Mouse (Mus musculus) heart, embryonic 14.5 days (tissue): ENCODE results near the gene Fgd2. TPM values are rescaled to one million over a fixed set of nuclear protein-coding genes. Genes with fewer than 3 reads are reported as not detected.
A peak's percentile ranks its signal among the peaks of the same experiment; 100 is the strongest.

Experiments
- ATAC-seq: fragments of 200-750 bp; cut with Nextera tagmentation; 2 replicates; pipeline ENCODE4 v1.8.0; 2017; ENCODE audit warnings: low read depth, moderate TSS enrichment; ENCODE audit not compliant: insufficient number of reproducible peaks, insufficient read depth, low FRiP score
- H3K27ac ChIP-seq, 2 experiments: fragments of 200-500 bp in 1 of 2; fragments of 300-500 bp in 1 of 2; sonication (generic) in 1 of 2; replicated peaks in 1 of 2; 2 replicates each; pipeline ENCODE4 v1.5.1; 2012 to 2014; ENCODE audit warnings: low read depth in 2 of 2, low read length in 2 of 2, control low read depth in 1 of 2, mild to moderate bottlenecking in 1 of 2, mixed read lengths in 1 of 2; ENCODE audit not compliant: control insufficient read depth in 1 of 2, insufficient read depth in 1 of 2
- H3K27me3 ChIP-seq: fragments of 300-500 bp; sonication (generic); 2 replicates; pipeline ENCODE4 v1.6.1; 2014; ENCODE audit warnings: mild to moderate bottlenecking, low read length, control low read depth; ENCODE audit not compliant: control insufficient read depth, insufficient read depth
- H3K36me3 ChIP-seq: fragments of 300-500 bp; sonication (generic); 2 replicates; pipeline ENCODE4 v1.6.1; 2014; ENCODE audit warnings: mild to moderate bottlenecking, control low read depth, low read length, mixed read lengths; ENCODE audit not compliant: control insufficient read depth, insufficient read depth
- H3K4me1 ChIP-seq, 2 experiments: fragments of 200-500 bp in 1 of 2; fragments of 300-500 bp in 1 of 2; sonication (generic) in 1 of 2; 2 replicates each; pipeline ENCODE4 v1.6.1; 2012 to 2014; ENCODE audit warnings: low read length in 2 of 2, control low read depth in 1 of 2, mixed read lengths in 1 of 2; ENCODE audit not compliant: control insufficient read depth in 2 of 2, insufficient read depth in 2 of 2
- H3K4me2 ChIP-seq: fragments of 300-500 bp; sonication (generic); 2 replicates; pipeline ENCODE4 v1.6.1; 2014; ENCODE audit warnings: mild to moderate bottlenecking, low read length
- H3K4me3 ChIP-seq, 2 experiments: fragments of 200-500 bp in 1 of 2; fragments of 300-500 bp in 1 of 2; sonication (generic) in 1 of 2; 2 replicates each; pipeline ENCODE4 v1.5.1; 2012 to 2014; ENCODE audit warnings: low read length in 2 of 2, mild to moderate bottlenecking in 2 of 2, control low read depth in 1 of 2, low read depth in 1 of 2, moderate library complexity in 1 of 2; ENCODE audit not compliant: control insufficient read depth in 1 of 2, insufficient read depth in 1 of 2
- H3K9ac ChIP-seq: fragments of 300-500 bp; sonication (generic); 2 replicates; pipeline ENCODE4 v1.6.1; 2014; ENCODE audit warnings: mild to moderate bottlenecking, low read length
- H3K9me3 ChIP-seq: fragments of 300-500 bp; sonication (generic); 2 replicates; pipeline ENCODE4 v1.6.1; 2016; ENCODE audit warnings: low read length, control low read depth; ENCODE audit not compliant: control insufficient read depth
- WGBS: fragments of 180-500 bp; shearing (Covaris S2); extraction: QIAGEN DNeasy Blood & Tissue Kit; methylation state at CpG from one replicate; pipeline ENCODE4 v1.1.7; 2014; 5-methylcytosine and 5-hydroxymethylcytosine counted together
- polyA plus RNA-seq: library from polyadenylated mRNA; unstranded; fragments of >200 nt; fragmentation: Nextera tagmentation; extraction: Ambion mirVana; gene quantifications from 2 replicates; pipeline ENCODE4 v1.2.1, GENCODE M21; 2014

The Fgd2 gene
- polyA plus RNA-seq, 1 experiment from 2014 or later: 2.8 TPM

- H3K27me3 ChIP-seq: peaks cover 23% of the 10 kb centered on the region
- H3K4me2 ChIP-seq: no peak overlapping the region
- ATAC-seq: no peak
- no peak overlapping the region for H3K4me3 ChIP-seq
- H3K4me1 ChIP-seq: peaks cover 11 to 12% of the 10 kb centered on the region in 2 experiments
- WGBS: 52% methylated on average over 6 of the region's 6 CpGs
- H3K36me3 ChIP-seq: no peaks in the 10 kb centered on the region
- H3K27ac ChIP-seq: no peak overlapping the region
- H3K9ac ChIP-seq: no peak overlapping the region; the same call in 1 of the 2 replicates
- no peaks in the 10 kb centered on the region for H3K9me3 ChIP-seq
Observed at GRCm38 (mm10) chr17:29318731-29319250, 41.9 kb upstream of the Fgd2 start.

- no peak for ATAC-seq
- 75% methylated on average over 7 of the region's 7 CpGs for WGBS
- H3K9ac ChIP-seq: no peak overlapping the region
Observed at GRCm38 (mm10) chr17:29319476-29319875, 41.2 kb upstream of the Fgd2 start.

GRCm38 (mm10) chr17:29319881-29320639, 40.7 kb upstream of the Fgd2 start:
- no peak for ATAC-seq
- no peak overlapping the region for H3K9ac ChIP-seq
- peaks cover 11 to 12% of the 10 kb centered on the region in 2 experiments for H3K4me1 ChIP-seq
- peaks cover 23% of the 10 kb centered on the region for H3K27me3 ChIP-seq
- no peak overlapping the region for H3K27ac ChIP-seq
- 54% methylated on average over 8 of the region's 8 CpGs for WGBS
- H3K9me3 ChIP-seq: no peaks in the 10 kb centered on the region
- no peaks in the 10 kb centered on the region for H3K36me3 ChIP-seq
- no peak overlapping the region for H3K4me2 ChIP-seq
- H3K4me3 ChIP-seq: no peak overlapping the region

More at GRCm38 (mm10) chr17:29319476-29319875, 41.2 kb upstream of the Fgd2 start:
- H3K36me3 ChIP-seq: no peaks in the 10 kb centered on the region
- H3K4me2 ChIP-seq: no peak overlapping the region
- no peaks in the 10 kb centered on the region for H3K9me3 ChIP-seq
- H3K27ac ChIP-seq: no peak overlapping the region
- H3K4me1 ChIP-seq: peaks cover 11 to 12% of the 10 kb centered on the region in 2 experiments
- H3K4me3 ChIP-seq: no peak overlapping the region
- peaks cover 23% of the 10 kb centered on the region for H3K27me3 ChIP-seq

GRCm38 (mm10) chr17:29321765-29322602, 38.7 kb upstream of the Fgd2 start:
- WGBS: 26% methylated on average over 41 of the region's 41 CpGs
- Histone ChIP-seq H3K9me3 (no peaks in the 10 kb centered on the region), H3K36me3 (no peaks in the 10 kb centered on the region), H3K4me1 (peaks cover 17 to 20% of the 10 kb centered on the region in 2 experiments), H3K4me3 (no peak overlapping the region; a peak in 1 of 4 replicates), H3K27ac (no peak overlapping the region), H3K9ac (no peak overlapping the region), H3K27me3 (peaks cover 38% of the 10 kb centered on the region), H3K4me2 (peak overlapping the region; percentile 49)
- ATAC-seq: no peak

- peak overlapping the region; percentile 49 for H3K4me2 ChIP-seq
Observed at GRCm38 (mm10) chr17:29322603-29322962, 38.1 kb upstream of the Fgd2 start.

GRCm38 (mm10) chr17:29323625-29324024, 37.1 kb upstream of the Fgd2 start:
- Histone ChIP-seq H3K9ac (no peak overlapping the region), H3K4me3 (no peak overlapping the region), H3K27ac (no peak overlapping the region), H3K27me3 (peaks cover 45% of the 10 kb centered on the region), H3K4me1 (peaks cover 17 to 20% of the 10 kb centered on the region in 2 experiments), H3K4me2 (no peak overlapping the region), H3K9me3 (no peaks in the 10 kb centered on the region), H3K36me3 (no peaks in the 10 kb centered on the region)
- 75% methylated on average over 3 of the region's 3 CpGs for WGBS
- ATAC-seq: no peak

More at GRCm38 (mm10) chr17:29322603-29322962, 38.1 kb upstream of the Fgd2 start:
- Histone ChIP-seq H3K4me3 (no peak overlapping the region; a peak in 1 of 4 replicates), H3K9me3 (no peaks in the 10 kb centered on the region), H3K9ac (no peak overlapping the region), H3K36me3 (no peaks in the 10 kb centered on the region), H3K27me3 (peaks cover 44% of the 10 kb centered on the region), H3K4me1 (peaks cover 17 to 20% of the 10 kb centered on the region in 2 experiments), H3K27ac (no peak overlapping the region)
- ATAC-seq: no peak
- 25% methylated on average over 18 of the region's 18 CpGs for WGBS

GRCm38 (mm10) chr17:29325831-29326230, 34.9 kb upstream of the Fgd2 start:
- Histone ChIP-seq H3K4me1 (peaks cover 21 to 27% of the 10 kb centered on the region in 2 experiments), H3K27me3 (peaks cover 43% of the 10 kb centered on the region), H3K9me3 (no peaks in the 10 kb centered on the region), H3K36me3 (peaks cover 9% of the 10 kb centered on the region; the same call in 1 of the 2 replicates), H3K4me3 (no peak overlapping the region), H3K9ac (no peak overlapping the region), H3K4me2 (no peak overlapping the region), H3K27ac (no peak overlapping the region)
- ATAC-seq: no peak
- WGBS: 67% methylated on average over 13 of the region's 13 CpGs
